Mouse (Mus musculus): ENCODE results near the gene Pcsk6. TPM values are rescaled to one million over a fixed set of nuclear protein-coding genes. Genes with fewer than 3 reads are reported as not detected.

The Pcsk6 gene
- polyA plus RNA-seq, 1 experiment from 2014 or later: 2.9 TPM

- no peak for ATAC-seq (replicated peaks; ENCODE audit: low FRiP score)
- Histone ChIP-seq H3K9me3 (replicated peaks) (no peaks in the 10 kb centered on the region), H3K4me3 (replicated peaks) (no peak overlapping the region), H3K27ac (no peak overlapping the region), H3K36me3 (no peaks in the 10 kb centered on the region), H3K9ac (no peak overlapping the region), H3K27me3 (no peaks in the 10 kb centered on the region), H3K4me2 (no peak overlapping the region), H3K4me1 (peaks cover 13% of the 10 kb centered on the region; the same call in 1 of the 2 replicates)
- WGBS: 87% methylated on average over 6 of the region's 6 CpGs
Observed at GRCm38 (mm10) chr7:65885819-65886218, 24.3 kb downstream of the Pcsk6 start.

GRCm38 (mm10) chr7:65891831-65892230, 30.3 kb downstream of the Pcsk6 start:
- ATAC-seq (replicated peaks; ENCODE audit: low FRiP score): 0 out of 2 replicates have a peak, but pooled peaks have one; percentile 47
- Histone ChIP-seq H3K27me3 (no peaks in the 10 kb centered on the region), H3K4me2 (no peak overlapping the region), H3K4me1 (peaks cover 13% of the 10 kb centered on the region), H3K36me3 (no peaks in the 10 kb centered on the region), H3K27ac (0 out of 2 replicates have a peak overlapping the region, but pooled peaks have one; percentile 28), H3K9me3 (replicated peaks) (no peaks in the 10 kb centered on the region), H3K9ac (no peak overlapping the region), H3K4me3 (replicated peaks) (no peak overlapping the region)
- 64% methylated on average over 7 of the region's 7 CpGs for WGBS

GRCm38 (mm10) chr7:65892264-65892828, 30.8 kb downstream of the Pcsk6 start:
- H3K27ac ChIP-seq: 0 out of 2 replicates have a peak overlapping the region, but pooled peaks have one; percentile 28
- H3K9ac ChIP-seq: no peak overlapping the region
- no peaks in the 10 kb centered on the region for H3K9me3 ChIP-seq (replicated peaks)
- peak; percentile 49; the same call in 1 of the 2 replicates for ATAC-seq (replicated peaks; ENCODE audit: low FRiP score)
- 51% methylated on average over 9 of the region's 9 CpGs for WGBS
- H3K36me3 ChIP-seq: no peaks in the 10 kb centered on the region
- no peak overlapping the region for H3K4me2 ChIP-seq
- H3K4me3 ChIP-seq (replicated peaks): no peak overlapping the region
- H3K4me1 ChIP-seq: peaks cover 13% of the 10 kb centered on the region
- no peaks in the 10 kb centered on the region for H3K27me3 ChIP-seq

DNA sequence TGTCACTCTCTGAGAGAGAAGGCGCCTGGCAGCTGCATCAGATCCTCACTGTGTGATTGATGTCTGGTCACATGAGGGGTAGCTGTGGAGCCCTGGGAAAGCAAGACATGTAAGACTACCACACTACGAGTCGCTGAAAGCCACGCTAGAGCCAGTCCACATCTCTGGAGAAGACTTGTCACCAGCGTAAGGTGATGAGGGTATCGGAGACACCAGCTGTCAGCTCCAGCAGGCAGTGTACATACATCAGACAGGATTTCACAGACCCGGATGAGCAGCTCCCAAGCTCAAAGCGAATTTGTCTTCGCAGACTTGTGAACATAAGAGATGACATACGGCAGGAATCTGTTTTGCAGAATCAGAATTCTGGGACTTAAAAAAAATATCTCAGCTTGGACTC, 32.0 kb downstream of the Pcsk6 start:
- 75% methylated on average over 10 of the region's 10 CpGs for WGBS
- H3K36me3 ChIP-seq: no peaks in the 10 kb centered on the region

DNA sequence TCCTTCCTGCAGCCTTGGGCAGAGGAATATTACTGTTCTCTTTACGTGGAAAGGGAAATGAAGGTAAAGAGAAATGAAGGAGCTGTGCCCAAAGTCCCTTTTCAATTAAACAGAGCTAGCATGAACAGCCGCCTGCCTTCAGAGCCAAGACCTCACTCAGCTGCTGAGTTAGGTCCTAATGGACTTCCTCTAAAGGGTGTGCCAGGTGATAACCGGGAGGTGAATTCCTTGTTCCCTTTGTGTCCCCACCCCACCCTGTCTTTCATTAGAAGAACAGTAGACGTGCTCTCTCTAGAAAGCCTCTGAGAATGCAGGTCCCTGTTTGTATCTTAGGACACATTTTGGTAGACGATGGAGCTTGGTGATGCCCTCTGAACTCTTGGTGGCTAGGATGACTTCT, 33.7 kb downstream of the Pcsk6 start:
- Histone ChIP-seq H3K27me3 (no peaks in the 10 kb centered on the region), H3K4me3 (replicated peaks) (no peak overlapping the region), H3K9ac (no peak overlapping the region), H3K27ac (no peak overlapping the region), H3K9me3 (replicated peaks) (no peaks in the 10 kb centered on the region), H3K36me3 (no peaks in the 10 kb centered on the region), H3K4me2 (no peak overlapping the region), H3K4me1 (peaks cover 13% of the 10 kb centered on the region)
- WGBS: 80% methylated on average over 5 of the region's 5 CpGs
- ATAC-seq (replicated peaks; ENCODE audit: low FRiP score): no peak

More for the DNA sequence above, 32.0 kb downstream of the Pcsk6 start:
- H3K4me2 ChIP-seq: no peak overlapping the region
- no peak overlapping the region for H3K4me3 ChIP-seq (replicated peaks)
- no peaks in the 10 kb centered on the region for H3K27me3 ChIP-seq
- no peak for ATAC-seq (replicated peaks; ENCODE audit: low FRiP score)
- H3K4me1 ChIP-seq: peaks cover 13% of the 10 kb centered on the region
- H3K27ac ChIP-seq: no peak overlapping the region
- H3K9me3 ChIP-seq (replicated peaks): no peaks in the 10 kb centered on the region
- H3K9ac ChIP-seq: no peak overlapping the region

- 66% methylated on average over 11 of the region's 11 CpGs for WGBS
- Histone ChIP-seq H3K27ac (no peak overlapping the region), H3K4me1 (peaks cover 32% of the 10 kb centered on the region), H3K4me3 (replicated peaks) (no peak overlapping the region), H3K9ac (no peak overlapping the region), H3K4me2 (no peak overlapping the region), H3K9me3 (replicated peaks) (no peaks in the 10 kb centered on the region), H3K27me3 (no peaks in the 10 kb centered on the region; the same call in 1 of the 2 replicates), H3K36me3 (no peaks in the 10 kb centered on the region)
- ATAC-seq (replicated peaks; ENCODE audit: low FRiP score): no peak
Observed at GRCm38 (mm10) chr7:65901231-65901630, 39.7 kb downstream of the Pcsk6 start.

GRCm38 (mm10) chr7:65902471-65903180, 41.1 kb downstream of the Pcsk6 start:
- ATAC-seq (replicated peaks; ENCODE audit: low FRiP score): peak; percentile 87

GRCm38 (mm10) chr7:65903456-65903855, 41.9 kb downstream of the Pcsk6 start:
- WGBS: 85% methylated on average over 6 of the region's 6 CpGs
- Histone ChIP-seq H3K4me3 (replicated peaks) (no peak overlapping the region), H3K36me3 (no peaks in the 10 kb centered on the region), H3K27me3 (no peaks in the 10 kb centered on the region; the same call in 1 of the 2 replicates), H3K9ac (no peak overlapping the region), H3K27ac (no peak overlapping the region), H3K4me1 (peaks cover 32% of the 10 kb centered on the region), H3K4me2 (no peak overlapping the region), H3K9me3 (replicated peaks) (no peaks in the 10 kb centered on the region)
- no peak for ATAC-seq (replicated peaks; ENCODE audit: low FRiP score)

More at GRCm38 (mm10) chr7:65902471-65903180, 41.1 kb downstream of the Pcsk6 start:
- whole genome bisulfite sequencing: 21% methylated on average over 13 of the region's 13 CpGs
- Histone ChIP-seq H3K9ac (no peak overlapping the region), H3K27ac (peak overlapping the region; percentile 78), H3K9me3 (replicated peaks) (no peaks in the 10 kb centered on the region), H3K36me3 (no peaks in the 10 kb centered on the region), H3K4me2 (peak overlapping the region; percentile 40), H3K4me1 (peaks cover 32% of the 10 kb centered on the region), H3K4me3 (replicated peaks) (no peak overlapping the region), H3K27me3 (no peaks in the 10 kb centered on the region; the same call in 1 of the 2 replicates)

GRCm38 (mm10) chr7:65906528-65907272, 45.2 kb downstream of the Pcsk6 start:
- 85% methylated on average over 9 of the region's 9 CpGs for WGBS
- ATAC-seq (replicated peaks; ENCODE audit: low FRiP score): no peak
- H3K4me2 ChIP-seq: no peak overlapping the region

GRCm38 (mm10) chr7:65909343-65910127, 48.0 kb downstream of the Pcsk6 start:
- Histone ChIP-seq H3K4me2 (no peak overlapping the region), H3K36me3 (no peaks in the 10 kb centered on the region), H3K27ac (no peak overlapping the region), H3K9ac (no peak overlapping the region), H3K27me3 (no peaks in the 10 kb centered on the region), H3K9me3 (replicated peaks) (no peaks in the 10 kb centered on the region), H3K4me1 (0 out of 2 replicates have a peak, but pooled peaks cover under 1% of the 10 kb centered on the region), H3K4me3 (replicated peaks) (no peak overlapping the region)
- no peak for ATAC-seq (replicated peaks; ENCODE audit: low FRiP score)
- WGBS: 68% methylated on average over 12 of the region's 12 CpGs

More at GRCm38 (mm10) chr7:65906528-65907272, 45.2 kb downstream of the Pcsk6 start:
- Histone ChIP-seq H3K4me1 (peaks cover 21% of the 10 kb centered on the region), H3K27me3 (no peaks in the 10 kb centered on the region; the same call in 1 of the 2 replicates), H3K9ac (no peak overlapping the region), H3K27ac (no peak overlapping the region), H3K36me3 (no peaks in the 10 kb centered on the region), H3K9me3 (replicated peaks) (no peaks in the 10 kb centered on the region), H3K4me3 (replicated peaks) (no peak overlapping the region)

DNA sequence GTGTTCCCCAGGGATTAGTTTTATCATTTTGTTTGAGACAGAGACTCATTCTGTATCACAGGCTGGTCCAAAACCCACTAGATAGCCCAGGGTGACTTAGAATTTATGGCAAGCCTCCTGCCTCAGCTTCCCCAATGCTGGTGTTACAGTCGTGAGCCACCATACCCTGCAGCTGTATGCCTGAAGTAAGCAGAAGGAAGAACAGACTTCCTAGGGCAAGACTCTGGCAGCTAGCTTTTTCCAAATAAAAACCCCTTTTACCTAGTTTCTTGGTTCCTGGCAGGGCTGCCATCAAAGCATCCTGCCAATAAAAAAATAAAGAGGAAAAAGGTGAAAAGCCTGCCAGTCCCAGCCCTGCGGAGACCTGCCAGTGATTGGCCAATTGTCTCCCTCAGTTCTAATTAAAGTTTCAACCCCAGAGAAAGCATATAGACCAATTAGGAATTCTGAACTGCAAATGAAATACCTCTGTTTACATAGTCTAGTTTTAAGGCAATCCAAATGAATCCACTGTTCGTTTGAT, 51.6 kb downstream of the Pcsk6 start:
- H3K4me3 ChIP-seq (replicated peaks): no peak overlapping the region
- no peak overlapping the region for H3K9ac ChIP-seq
- H3K27ac ChIP-seq: no peak overlapping the region
- H3K4me1 ChIP-seq: 0 out of 2 replicates have a peak, but pooled peaks cover 4% of the 10 kb centered on the region
- WGBS: 72% methylated on average over 3 of the region's 3 CpGs
- H3K36me3 ChIP-seq: no peaks in the 10 kb centered on the region
- no peak for ATAC-seq (replicated peaks; ENCODE audit: low FRiP score)
- H3K9me3 ChIP-seq (replicated peaks): no peaks in the 10 kb centered on the region
- no peaks in the 10 kb centered on the region for H3K27me3 ChIP-seq
- no peak overlapping the region for H3K4me2 ChIP-seq
